Mouse (Mus musculus): ENCODE data around the gene Igf2bp1.

DNA sequence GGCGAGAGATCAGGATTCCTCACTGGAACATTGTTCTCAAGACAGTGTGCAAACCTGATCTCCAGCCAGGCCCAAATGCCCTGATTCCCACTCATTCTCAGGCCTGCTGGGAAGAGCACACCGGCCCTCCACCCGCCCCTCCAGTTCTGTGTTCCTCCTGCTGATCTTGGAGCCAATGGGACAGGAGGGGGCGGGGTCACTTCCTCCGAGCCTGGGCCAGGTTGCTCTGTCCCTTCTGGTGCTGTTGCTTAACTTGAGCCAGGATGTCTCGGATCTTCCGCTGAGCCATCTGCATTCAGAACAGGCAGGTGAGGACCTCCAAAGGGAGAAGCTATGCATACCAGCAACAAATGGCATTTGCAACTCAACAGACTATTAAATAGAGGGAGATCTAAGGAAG, 42.4 kb downstream of the Igf2bp1 start:
- TF ChIP-seq CTCF (IDR thresholded peaks at IDR 0.05; ENCODE audit: insufficient read depth, low read depth, low read length) = no peak
- TF ChIP-seq POLR2A (IDR thresholded peaks at IDR 0.05; ENCODE audit: insufficient read depth, low read depth, low read length) = no peak
